In the genomic region with DNA sequence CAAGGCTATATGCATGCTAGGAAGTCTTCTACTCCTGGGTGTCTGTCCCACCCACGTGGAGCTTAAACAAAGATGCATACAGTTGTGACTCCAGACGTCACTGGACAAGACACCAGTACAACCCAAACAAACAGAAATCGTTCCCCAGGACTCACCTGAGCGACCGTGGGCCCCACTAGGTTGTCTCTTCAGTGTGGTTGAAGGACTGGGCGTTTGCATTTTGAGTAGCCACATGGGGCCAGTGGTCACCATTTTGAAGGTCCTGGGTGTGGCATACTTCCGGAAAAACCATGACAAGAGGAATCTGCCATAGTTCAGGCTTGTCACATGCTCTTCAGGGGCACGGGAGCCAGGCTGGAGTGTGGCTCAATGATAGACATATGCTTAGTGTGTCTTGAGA, we compare ENCODE assay signal across 9 mouse cellular contexts. TPM values are rescaled to one million over a fixed set of nuclear protein-coding genes. Genes with fewer than 3 reads are reported as not detected.
A peak's percentile ranks its signal among the peaks of the same experiment; 100 is the strongest.
DNase-seq lines count a peak whose midpoint lies in the region; ATAC-seq and TF ChIP-seq lines count a peak whose summit lies in the region.
"Had no signal": no experiment of that assay in that cellular context is flagged by ENCODE, and none has a peak within 500 bp of the region (broad histone marks: within the 10 kb centered on the region; RNA-seq: fewer than 3 reads in every experiment).

No protein-coding gene starts in this region.

- peak overlapping the region; percentile 85; the same call in 1 of the 2 replicates for H3K9ac ChIP-seq in kidney, embryonic 14.5 days (ENCODE audit: low read depth, low read length)
- H3K9ac ChIP-seq in intestine, embryonic 16.5 days (ENCODE audit: low read depth, low read length) = peak overlapping the region; percentile 94
- H3K9ac ChIP-seq in midbrain, postnatal 0 days (replicated peaks; ENCODE audit: low read length, poor library complexity, severe bottlenecking) = peak overlapping the region; percentile 90; the same call in 1 of the 2 replicates

- DNase-seq in kidney, postnatal 25 days = no peak
- no peak for DNase-seq in embryonic facial prominence, embryonic 10.5 days (ENCODE audit: low spot score)
- DNase-seq in midbrain, postnatal 0 days (ENCODE audit: low spot score) = no peak
- no peak for DNase-seq in layer of hippocampus, postnatal 25 days (ENCODE audit: extremely low spot score in 1 of 2, low spot score in 1 of 2)
- DNase-seq in T-cell, adult 2 months (ENCODE audit: low spot score) = no peak
- no peak for DNase-seq in gastrocnemius, adult 8-10 months (ENCODE audit: low spot score in 2 of 2)

- WGBS in kidney, embryonic 14.5 days = 81% methylated on average over 8 of the region's 8 CpGs
- WGBS in embryonic facial prominence, embryonic 10.5 days = 88% methylated on average over 8 of the region's 8 CpGs
- WGBS in intestine, embryonic 16.5 days = 83% methylated on average over 8 of the region's 8 CpGs
- 87% methylated on average over 8 of the region's 8 CpGs for WGBS in midbrain, postnatal 0 days

- peak overlapping the region; percentile 87 for H3K4me3 ChIP-seq in kidney, embryonic 14.5 days (ENCODE audit: low read length)
- peak overlapping the region; percentile 90 for H3K4me3 ChIP-seq in embryonic facial prominence, embryonic 10.5 days
- H3K4me3 ChIP-seq in intestine, embryonic 16.5 days (ENCODE audit: low read length) = peak overlapping the region; percentile 90
- peak overlapping the region; percentile 75 for H3K4me3 ChIP-seq in midbrain, postnatal 0 days (ENCODE audit: low read depth, low read length)

- no peak for ATAC-seq in kidney, embryonic 14.5 days (ENCODE audit: low FRiP score, low TSS enrichment)
- ATAC-seq in intestine, embryonic 16.5 days = no peak
- no peak for ATAC-seq in midbrain, postnatal 0 days (ENCODE audit: low FRiP score)
- ATAC-seq: Patski had no signal

- no peak overlapping the region for H3K27ac ChIP-seq in kidney, embryonic 14.5 days (ENCODE audit: low read depth, low read length)
- H3K27ac ChIP-seq in embryonic facial prominence, embryonic 10.5 days (replicated peaks) = no peak overlapping the region
- no peak overlapping the region for H3K27ac ChIP-seq in intestine, embryonic 16.5 days (ENCODE audit: low read length)
- no peak overlapping the region for H3K27ac ChIP-seq in midbrain, postnatal 0 days (ENCODE audit: low read depth, low read length)

- TF ChIP-seq CTCF in midbrain, postnatal 0 days (IDR thresholded peaks at IDR 0.05) = no peak

- peak overlapping the region; percentile 96 for H3K4me2 ChIP-seq in kidney, embryonic 14.5 days (replicated peaks; ENCODE audit: low read depth, low read length)
- H3K4me2 ChIP-seq in intestine, embryonic 16.5 days (ENCODE audit: low read depth, low read length) = peak overlapping the region; percentile 90
- H3K4me2 ChIP-seq in midbrain, postnatal 0 days (ENCODE audit: low read depth, low read length, poor library complexity, severe bottlenecking) = peak overlapping the region; percentile 90

- H3K9me3 ChIP-seq in kidney, embryonic 14.5 days (ENCODE audit: control insufficient read depth, low read length) = no peaks in the 10 kb centered on the region
- no peaks in the 10 kb centered on the region for H3K9me3 ChIP-seq in embryonic facial prominence, embryonic 10.5 days
- no peaks in the 10 kb centered on the region for H3K9me3 ChIP-seq in intestine, embryonic 16.5 days (ENCODE audit: control insufficient read depth, low read length)
- no peaks in the 10 kb centered on the region for H3K9me3 ChIP-seq in midbrain, postnatal 0 days (ENCODE audit: low read length)

- H3K36me3 ChIP-seq in kidney, embryonic 14.5 days (ENCODE audit: control insufficient read depth, insufficient read depth, low read length) = peaks cover 27% of the 10 kb centered on the region
- peaks cover 42% of the 10 kb centered on the region for H3K36me3 ChIP-seq in embryonic facial prominence, embryonic 10.5 days (replicated peaks)
- H3K36me3 ChIP-seq in intestine, embryonic 16.5 days (ENCODE audit: control insufficient read depth, insufficient read depth, low read length) = no peaks in the 10 kb centered on the region; the same call in 1 of the 2 replicates
- H3K36me3 ChIP-seq in midbrain, postnatal 0 days (ENCODE audit: insufficient read depth, low read length) = peaks cover 27% of the 10 kb centered on the region

- no peaks in the 10 kb centered on the region for H3K27me3 ChIP-seq in kidney, embryonic 14.5 days (ENCODE audit: control insufficient read depth, insufficient read depth, low read length)
- H3K27me3 ChIP-seq in embryonic facial prominence, embryonic 10.5 days (replicated peaks; ENCODE audit: low read depth, poor library complexity, severe bottlenecking) = no peaks in the 10 kb centered on the region
- no peaks in the 10 kb centered on the region for H3K27me3 ChIP-seq in intestine, embryonic 16.5 days (replicated peaks; ENCODE audit: control insufficient read depth, insufficient read depth, low read length)
- no peaks in the 10 kb centered on the region for H3K27me3 ChIP-seq in midbrain, postnatal 0 days (ENCODE audit: insufficient read depth, low read length)
- H3K27me3 ChIP-seq: Patski had no signal

- H3K4me1 ChIP-seq in kidney, embryonic 14.5 days (ENCODE audit: control insufficient read depth, insufficient read depth, low read length) = peaks cover 27% of the 10 kb centered on the region
- peaks cover 48% of the 10 kb centered on the region for H3K4me1 ChIP-seq in embryonic facial prominence, embryonic 10.5 days
- H3K4me1 ChIP-seq in intestine, embryonic 16.5 days (ENCODE audit: control insufficient read depth, insufficient read depth, low read length) = peaks cover 32% of the 10 kb centered on the region
- 0 out of 2 replicates have a peak, but pooled peaks cover 3% of the 10 kb centered on the region for H3K4me1 ChIP-seq in midbrain, postnatal 0 days (ENCODE audit: insufficient read depth, low read length)

RNA-seq across cellular contexts. Expression of a gene that starts 37.1 kb away (rescaled TPM):
- polyA plus RNA-seq in kidney, embryonic 14.5 days (2014; fragmentation: Nextera tagmentation; extraction: Ambion mirVana) = 30.2 and 36.5 TPM in 2 replicates
- 50.6 and 51.8 TPM in 2 replicates for polyA plus RNA-seq in embryonic facial prominence, embryonic 10.5 days (2016; fragmentation: Nextera tagmentation; extraction: Ambion mirVana)
- polyA plus RNA-seq in intestine, embryonic 16.5 days (2015; fragmentation: Nextera tagmentation; extraction: Ambion mirVana) = 28.5 and 29.5 TPM in 2 replicates
- 63.5 and 71.1 TPM in 2 replicates for total RNA-seq in midbrain, postnatal 0 days (2014; rRNA removed)
- polyA plus RNA-seq in midbrain, postnatal 0 days (2015; fragmentation: Nextera tagmentation; extraction: Ambion mirVana) = 48.0 and 49.2 TPM in 2 replicates
- 100 to 1,000 TPM; 216 to 234 TPM for total RNA-seq in layer of hippocampus, postnatal 25 days (2021)
- 10 to 100 TPM; 42.6 to 56.1 (median 50.7) TPM for total RNA-seq in gastrocnemius, adult 8-10 months (2022)
